Mouse (Mus musculus) cerebellum, adult 9-10 months (tissue): ENCODE results near the gene Slc10a1.

Experiments
- DNase-seq: peaks from one replicate; pipeline ENCODE4 v3.0.0; 2022

Slc10a1 gene

DNA sequence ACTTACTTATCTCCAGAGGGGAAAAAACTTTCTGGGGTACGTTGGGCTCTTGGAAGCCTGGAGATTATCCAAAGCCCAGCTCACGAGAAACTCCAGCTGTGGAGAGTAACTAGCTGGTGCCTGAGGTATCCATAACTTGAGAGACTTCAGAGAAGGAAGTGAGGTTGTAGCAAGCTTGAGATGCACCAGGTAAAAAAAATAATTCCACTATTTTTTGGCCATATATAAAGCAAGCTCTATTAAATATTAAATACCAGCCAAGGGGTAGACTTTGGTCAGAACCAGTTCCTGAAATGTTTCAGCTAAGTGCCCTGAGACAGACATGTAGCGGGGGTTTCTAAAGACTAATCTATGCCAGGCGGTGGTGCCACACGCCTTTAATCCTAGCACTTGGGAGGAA lies at the start of gene Slc10a1:
TSS of gene Slc10a1 (minus strand) at position 101 of the 400 bp plus-strand sequence.
- no peak for DNase-seq

- DNase-seq, result no peak
Observed at GRCm38 (mm10) chr12:81017624-81018023, 49.1 kb upstream of the Slc10a1 start.

DNA sequence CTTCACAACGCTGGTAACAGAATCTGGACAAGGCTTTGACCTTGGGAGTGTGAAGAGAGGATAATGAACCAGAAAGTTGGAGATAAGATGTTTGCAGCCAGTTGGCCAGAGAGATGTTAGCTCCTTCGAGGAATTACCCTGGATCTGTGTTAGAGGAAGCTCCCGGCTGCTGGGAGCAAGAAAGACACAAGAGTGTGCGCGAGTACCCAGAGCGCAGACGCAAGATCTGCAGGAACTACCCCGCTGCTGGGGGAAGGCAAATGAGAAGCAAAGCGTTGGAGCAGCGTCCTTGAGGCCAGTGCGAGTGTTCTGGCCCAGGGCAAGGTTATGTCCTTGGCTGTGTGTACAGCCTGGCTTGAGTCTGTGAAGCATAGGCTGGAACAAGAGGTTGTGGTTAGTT lies 45.0 kb upstream of the Slc10a1 start:
- DNase-seq, result no peak

DNA sequence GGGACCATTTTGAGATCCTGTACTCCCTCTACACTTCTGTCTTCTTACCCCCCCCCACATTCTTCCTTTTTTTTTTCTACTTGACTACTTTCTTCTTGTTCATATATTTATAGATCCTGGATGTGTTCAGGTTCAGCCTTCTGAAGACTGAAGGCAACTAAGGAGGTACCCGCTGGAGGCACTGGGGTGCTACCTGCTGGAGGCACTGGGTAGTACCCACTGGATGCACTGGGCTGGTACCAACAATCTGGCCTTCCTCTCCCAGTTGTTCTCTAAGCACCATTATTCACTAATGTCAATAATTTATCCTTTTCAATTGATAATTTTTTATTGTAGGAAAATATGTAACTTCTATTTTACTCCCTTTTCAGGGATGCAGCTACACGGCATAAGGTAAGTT lies 43.5 kb upstream of the Slc10a1 start:
- no peak for DNase-seq

GRCm38 (mm10) chr12:81009813-81010212 lies 41.3 kb upstream of the Slc10a1 start:
- DNase-seq, result no peak

- no peak for DNase-seq
Observed at GRCm38 (mm10) chr12:81002841-81003635, 34.5 kb upstream of the Slc10a1 start.

DNA sequence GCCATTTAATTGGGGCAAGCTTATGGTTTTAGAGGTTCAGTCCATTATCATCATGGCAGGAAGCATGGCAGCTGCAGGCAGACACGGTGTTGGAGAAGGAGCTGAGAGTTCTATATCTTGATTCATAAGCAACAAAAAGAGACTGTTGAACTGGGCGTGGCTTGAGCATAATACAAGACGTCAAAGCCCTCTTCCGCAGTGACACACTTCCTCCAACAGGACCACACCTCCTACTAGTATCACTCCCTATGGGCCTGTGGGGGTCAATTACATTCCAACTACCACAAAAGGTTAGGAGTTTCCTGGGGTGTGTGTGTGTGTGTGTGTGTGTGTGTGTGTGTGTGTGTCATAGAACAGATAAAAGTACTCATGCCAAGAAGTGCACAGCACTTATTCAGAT lies 32.4 kb upstream of the Slc10a1 start:
- DNase-seq, result no peak

GRCm38 (mm10) chr12:80998528-80999221 lies 30.2 kb upstream of the Slc10a1 start:
- DNase-seq, result no peak

DNA sequence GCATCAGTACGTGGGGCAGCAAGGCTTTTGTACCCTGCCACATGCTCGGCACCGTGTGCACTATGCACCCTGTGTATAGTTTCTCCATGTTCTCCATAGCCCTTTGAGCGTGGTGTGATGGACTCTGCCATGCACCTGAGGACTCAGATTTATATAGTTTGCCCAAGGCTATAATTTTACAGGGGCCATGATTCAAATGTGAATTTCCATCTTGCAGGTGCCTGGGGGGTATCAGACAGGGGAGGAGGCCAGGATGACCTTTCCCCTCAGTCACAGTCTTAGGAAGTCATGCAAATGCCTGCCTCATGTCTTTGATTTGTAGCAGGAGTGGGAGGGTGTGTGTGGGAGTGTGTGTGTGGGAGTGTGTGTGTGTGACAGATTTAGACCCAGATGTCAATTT lies 29.1 kb upstream of the Slc10a1 start:
- no peak for DNase-seq

DNA sequence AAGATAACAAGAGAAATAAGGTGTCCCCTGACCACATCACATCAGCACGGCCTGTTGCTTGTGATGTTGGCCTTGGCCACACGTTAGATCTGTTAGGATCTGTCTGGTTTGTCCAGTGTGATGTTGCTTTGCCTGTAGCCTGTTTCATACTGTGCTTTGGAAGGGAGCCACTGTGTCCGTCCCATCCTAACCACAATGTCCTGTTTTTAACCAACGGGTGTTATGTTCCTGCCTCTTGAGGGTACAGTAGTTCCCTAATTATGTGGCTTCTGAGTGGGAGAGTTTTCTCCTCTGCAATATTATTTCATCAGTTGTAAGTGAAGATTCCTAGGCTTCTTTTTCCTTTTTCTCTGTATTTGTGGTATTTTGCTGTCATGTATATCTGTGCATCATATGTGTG lies 26.8 kb upstream of the Slc10a1 start:
- no peak for DNase-seq

GRCm38 (mm10) chr12:80993773-80994172 lies 25.3 kb upstream of the Slc10a1 start:
- no peak for DNase-seq

DNA sequence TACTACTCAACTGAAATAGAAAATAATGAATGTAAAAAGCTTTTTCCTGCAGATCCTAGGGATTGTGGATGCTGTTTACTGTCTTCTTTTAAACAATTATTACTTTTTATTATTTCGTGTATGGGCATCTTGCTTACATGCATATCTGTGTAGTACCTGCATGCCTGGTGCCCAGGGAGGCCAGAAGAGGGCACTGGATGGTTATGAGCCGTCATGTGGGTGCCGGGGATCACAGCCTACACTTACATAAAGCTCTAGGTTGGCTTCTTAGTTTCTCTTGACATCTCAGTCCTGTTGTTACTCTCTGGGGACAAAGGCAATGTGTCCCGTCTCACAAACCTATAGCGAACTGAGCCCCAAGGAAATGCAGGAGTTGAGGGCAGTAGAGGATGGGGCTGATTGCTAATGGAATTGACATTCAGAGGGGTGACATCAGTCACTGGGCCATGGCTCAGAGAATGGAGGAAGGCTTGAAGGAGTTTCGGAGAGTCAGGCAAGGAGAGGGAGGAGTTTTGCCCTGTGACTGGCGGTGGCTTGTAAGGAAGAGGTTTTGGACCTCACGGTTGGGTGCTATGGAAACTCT lies 24.1 kb upstream of the Slc10a1 start:
- no peak for DNase-seq

DNA sequence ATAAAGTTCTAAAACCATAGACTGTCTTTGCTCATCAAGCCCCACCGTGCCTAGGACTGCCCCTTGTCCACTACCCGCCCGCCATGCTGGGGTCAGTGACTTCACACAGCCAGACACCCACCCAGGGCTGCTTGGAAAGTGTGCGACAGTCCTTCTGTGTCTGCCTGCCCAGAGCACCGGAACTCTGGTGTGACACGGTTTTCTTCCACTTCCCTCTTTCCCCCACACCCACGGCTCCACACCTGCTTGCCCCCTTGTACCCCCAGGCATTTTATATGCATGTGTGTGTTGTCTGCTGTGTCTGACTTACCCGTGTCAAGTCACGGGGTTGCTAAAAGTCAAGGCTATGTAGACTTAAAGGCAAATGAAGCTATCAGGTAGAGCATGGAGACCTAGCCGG lies 23.3 kb upstream of the Slc10a1 start:
- no peak for DNase-seq

DNA sequence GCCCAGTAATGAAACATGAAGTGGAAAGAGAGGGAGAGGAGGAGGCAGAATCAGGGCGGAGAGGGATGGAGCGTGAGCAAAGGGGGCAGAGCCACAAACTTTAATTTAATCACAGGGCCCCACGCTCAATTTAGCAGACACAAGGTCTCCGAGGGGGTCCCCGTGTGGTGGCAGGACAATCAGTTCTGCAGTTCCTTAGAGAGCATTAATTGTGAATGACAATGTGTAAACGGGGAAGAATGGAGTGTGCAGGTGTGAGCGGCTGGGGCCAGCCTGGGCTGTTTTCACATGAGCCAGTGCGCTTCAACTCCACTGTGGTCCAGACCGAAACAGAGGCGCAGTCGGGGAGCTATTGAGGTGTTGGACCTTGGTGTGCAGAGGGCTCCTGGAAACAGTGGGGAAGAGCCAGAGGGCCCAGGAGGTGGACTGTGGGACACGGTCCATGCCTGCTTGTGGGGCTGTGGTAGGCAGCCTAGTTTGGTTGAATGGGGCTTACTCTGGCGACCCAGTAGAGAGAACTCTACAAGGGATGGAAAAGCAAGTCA lies 22.5 kb upstream of the Slc10a1 start:
- no peak for DNase-seq

DNA sequence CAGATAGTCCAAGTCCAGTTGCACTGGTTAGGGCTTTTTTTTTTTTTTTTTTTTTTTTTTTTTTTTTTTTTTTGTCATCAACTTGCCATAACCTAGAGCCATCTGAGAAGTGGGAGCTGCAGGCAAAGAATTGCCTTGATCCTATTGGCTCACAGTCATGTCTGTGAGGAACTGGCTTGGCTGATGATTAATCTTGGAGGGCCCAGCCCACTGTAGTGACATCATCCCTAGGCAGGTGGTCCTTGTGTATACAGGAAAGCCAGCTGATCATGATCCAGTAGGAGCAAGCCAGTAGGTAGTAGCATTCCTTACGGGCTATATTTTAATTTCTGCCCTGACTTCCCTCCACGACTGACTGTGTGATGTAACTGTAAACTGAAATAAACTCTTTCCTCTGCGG lies 19.8 kb upstream of the Slc10a1 start:
- DNase-seq, result no peak

DNA sequence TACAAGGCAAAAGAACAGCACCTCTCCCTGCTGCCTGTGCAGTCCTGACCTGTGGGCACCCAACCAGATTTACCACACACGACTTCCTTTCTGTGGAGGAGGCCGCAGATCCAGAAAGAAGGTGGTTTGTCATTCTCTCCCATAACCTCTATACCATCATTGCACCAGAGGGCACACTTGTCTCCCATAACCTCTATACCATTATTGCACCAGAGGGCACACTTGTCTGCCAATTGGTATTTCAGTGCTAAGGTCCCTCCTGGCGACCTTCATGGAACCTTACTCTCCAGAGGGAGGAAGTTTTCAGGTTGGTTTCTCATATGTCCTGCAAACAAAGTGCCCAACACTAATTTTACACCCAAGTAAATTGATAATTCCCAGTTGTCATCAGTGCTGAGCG lies 18.1 kb upstream of the Slc10a1 start:
- DNase-seq, result no peak

- peak; percentile 24 for DNase-seq
Observed at GRCm38 (mm10) chr12:80983695-80984094, 15.2 kb upstream of the Slc10a1 start.

GRCm38 (mm10) chr12:80982326-80982725 lies 13.8 kb upstream of the Slc10a1 start:
- DNase-seq, result peak; percentile 78

DNA sequence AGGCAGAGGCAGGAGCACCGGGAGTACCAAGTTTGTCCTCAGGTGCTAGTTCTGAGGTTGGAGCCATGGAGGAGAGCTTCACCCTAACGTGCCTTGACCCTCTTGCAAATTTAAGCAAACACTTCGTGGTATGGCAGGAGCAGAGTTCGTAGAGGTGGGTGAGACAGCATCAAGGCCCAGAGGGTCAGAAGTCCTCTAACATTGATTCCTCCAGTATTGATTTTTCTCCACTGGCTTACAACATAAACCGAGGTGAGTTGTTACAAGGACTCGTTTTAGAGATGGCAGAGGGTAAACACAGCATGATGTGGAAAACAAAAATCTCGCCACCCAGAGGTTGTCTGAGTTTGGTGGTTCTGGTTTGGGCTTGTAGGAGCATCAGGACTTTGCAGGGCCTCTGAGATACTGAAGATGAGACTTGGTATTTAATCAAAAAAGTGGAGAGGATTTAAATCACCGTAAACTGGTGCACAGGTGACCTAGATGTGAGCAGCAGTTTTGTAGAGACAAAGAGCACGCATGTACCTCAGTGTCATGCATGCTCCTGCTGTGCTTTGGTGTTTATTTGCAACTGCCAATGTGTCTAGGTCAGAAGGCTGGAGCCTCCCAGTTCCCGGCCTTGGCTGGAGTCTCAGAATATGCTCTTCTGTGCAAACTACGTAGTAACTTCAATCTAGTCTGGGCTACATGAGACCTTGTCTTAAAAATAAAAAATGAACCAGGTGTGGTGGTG lies 7.6 kb upstream of the Slc10a1 start:
- DNase-seq, result no peak

- no peak for DNase-seq
Observed at GRCm38 (mm10) chr12:80971756-80972155, 3.3 kb upstream of the Slc10a1 start.

DNA sequence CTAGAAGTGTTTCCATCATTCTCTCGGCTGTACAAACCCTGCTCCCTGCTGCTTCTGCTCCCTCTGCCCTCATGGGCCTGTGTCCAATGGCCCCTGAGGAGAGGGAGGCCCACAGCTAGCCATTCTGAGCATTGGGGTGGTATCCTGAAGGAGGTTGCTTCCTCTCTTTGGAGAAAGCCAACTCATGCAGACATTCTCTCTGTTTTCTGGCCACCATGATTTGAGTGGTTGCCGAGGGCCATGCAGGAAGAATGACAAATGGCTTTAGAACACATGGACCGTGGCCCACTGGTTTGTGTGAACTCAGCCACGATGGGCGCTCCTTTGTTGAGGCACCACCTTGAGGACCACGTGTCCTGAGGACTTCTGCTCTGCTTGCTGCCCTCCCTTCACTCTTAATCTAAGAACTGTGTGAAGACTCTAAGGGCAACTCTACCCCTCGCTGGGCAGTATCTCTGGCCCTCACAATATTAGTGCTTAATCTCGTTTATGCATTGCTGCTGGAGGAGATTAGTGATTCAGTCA lies 1.7 kb upstream of the Slc10a1 start:
- no peak for DNase-seq

GRCm38 (mm10) chr12:80967918-80968317 lies 587 bp downstream of the Slc10a1 start:
- no peak for DNase-seq
